Mouse (Mus musculus) adrenal gland, postnatal 0 days (tissue): Measurements from ENCODE around the gene Ccnd2. TPM values are rescaled to one million over a fixed set of nuclear protein-coding genes. Genes with fewer than 3 reads are reported as not detected.

ENCODE experiments used
- polyA plus RNA-seq: library from polyadenylated mRNA; unstranded; fragments of >200 nt; fragmentation: Nextera tagmentation; extraction: Ambion mirVana; gene quantifications from 2 replicates; pipeline ENCODE4 v1.2.1, GENCODE M21; 2015

The Ccnd2 gene
- polyA plus RNA-seq, result 290 and 453 TPM in 2 replicates

GRCm38 (mm10) chr6:127152106-127152951, at the start of gene Ccnd2:
Ccnd2 (minus strand) TSS chr6:127152193.

GRCm38 (mm10) chr6:127109402-127109930, 42.5 kb downstream of the Ccnd2 start, which contains the start of gene Tigar:
Tigar (minus strand) TSS chr6:127109557.

Other genes with a start within 250 kb of the Ccnd2 start
- gene Dyrk4, start 230.4 kb downstream of the Ccnd2 start, polyA plus RNA-seq, result not detected in 2 replicates
- 22.3 and 25.7 TPM in 2 replicates for gene Rad51ap1, start 212.6 kb downstream of the Ccnd2 start, polyA plus RNA-seq
- 15.3 and 15.9 TPM in 2 replicates for gene D6Wsu163e, start 212.2 kb downstream of the Ccnd2 start, polyA plus RNA-seq
- gene Fgf6, start 136.6 kb downstream of the Ccnd2 start, polyA plus RNA-seq, result 0.06 and 0.10 TPM in 2 replicates
- not detected in 2 replicates for gene Fgf23, start 79.3 kb downstream of the Ccnd2 start, polyA plus RNA-seq
- 3.5 and 3.7 TPM in 2 replicates for gene Tigar, start 42.6 kb downstream of the Ccnd2 start, polyA plus RNA-seq